Mouse (Mus musculus) E14TG2a.4 (cell line): ENCODE results near the gene C130050O18Rik.

Source experiments
- CTCF ChIP-seq: conservative IDR thresholded peaks from 2 replicates; pipeline ENCODE4 v1.5.1; 2014; ENCODE audit warnings: low read length
- NANOG ChIP-seq: IDR thresholded peaks from 2 replicates; pipeline ENCODE4 v1.6.1; 2014; ENCODE audit warnings: borderline replicate concordance, low read length, mixed read lengths
- POU5F1 ChIP-seq: IDR thresholded peaks from 2 replicates; pipeline ENCODE4 v1.6.1; 2014; ENCODE audit warnings: low read length, borderline replicate concordance

GRCm38 (mm10) chr5:139383234-139383633 is 21.8 kb upstream of the C130050O18Rik start:
- TF ChIP-seq CTCF: no peak
- no peak for TF ChIP-seq POU5F1
- TF ChIP-seq NANOG: no peak
